14 mouse cellular contexts compared by ENCODE assay signal in the genomic region with DNA sequence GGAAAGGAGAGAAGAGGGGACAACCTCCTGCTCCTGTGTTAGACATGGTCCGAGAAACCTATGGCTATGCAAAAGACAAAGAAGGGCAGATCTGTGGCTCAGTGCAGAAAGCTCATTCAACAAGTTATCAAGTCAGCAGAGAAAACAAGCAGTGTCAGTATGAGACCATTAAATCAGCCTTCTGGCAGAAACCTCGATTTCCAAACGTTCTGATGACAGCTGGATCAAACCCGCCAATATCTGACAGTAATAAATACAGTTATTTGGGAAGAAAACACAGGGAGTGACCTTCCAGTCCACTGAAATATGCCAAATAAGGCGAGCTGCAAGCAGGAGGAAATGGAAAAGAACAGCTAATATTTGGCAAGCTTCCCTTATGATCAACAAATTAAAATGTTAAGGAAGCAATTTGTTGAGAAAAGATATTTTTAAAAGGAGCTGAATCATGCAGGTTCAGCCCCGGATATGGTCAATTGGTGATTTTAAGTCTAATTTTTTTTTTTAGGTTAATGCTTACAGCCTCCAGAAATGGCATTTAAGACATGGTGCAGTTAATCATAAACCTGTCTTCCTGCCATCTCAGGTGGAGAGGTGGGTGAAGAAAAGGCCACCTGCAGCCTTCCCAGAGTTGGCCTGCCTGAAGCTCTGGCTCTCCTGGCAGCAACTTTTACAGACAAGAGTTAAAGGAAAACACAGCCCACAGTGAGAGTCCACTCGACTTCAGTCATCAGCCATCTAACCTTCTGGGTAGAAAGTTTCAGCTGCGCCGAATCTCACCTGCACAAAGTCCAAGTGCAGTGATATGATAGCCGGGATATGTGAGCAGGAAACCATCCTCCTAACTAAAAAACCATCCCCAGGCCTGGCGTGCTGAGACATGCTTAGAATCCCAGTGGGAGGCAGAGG. TPM values are rescaled to one million over a fixed set of nuclear protein-coding genes. Genes with fewer than 3 reads are reported as not detected.
A peak's percentile ranks its signal among the peaks of the same experiment; 100 is the strongest.
DNase-seq lines count a peak whose midpoint lies in the region; ATAC-seq and TF ChIP-seq lines count a peak whose summit lies in the region.
"Had no signal": no experiment of that assay in that cellular context is flagged by ENCODE, and none has a peak within 500 bp of the region (broad histone marks: within the 10 kb centered on the region; RNA-seq: fewer than 3 reads in every experiment).

No protein-coding gene starts in this region.

- ATAC-seq in intestine, postnatal 0 days, result no peak
- no peak for ATAC-seq in cerebellum, adult (ENCODE audit: insufficient number of reproducible peaks, low FRiP score, low TSS enrichment)
- ATAC-seq: activated CD4-positive, CD25-positive, alpha-beta regulatory T cell, adult 4 months had no signal

- intact Hi-C loops in heart, postnatal 36 days (cut with DNase I), result no loop called here

- no peaks in the 10 kb centered on the region for H3K36me3 ChIP-seq in intestine, postnatal 0 days (ENCODE audit: control insufficient read depth, insufficient read depth)
- H3K36me3 ChIP-seq: heart, embryonic 10.5 days; hindbrain, embryonic 15.5 days; midbrain, embryonic 12.5 days had no signal

- TF ChIP-seq CTCF in intestine, postnatal 0 days (IDR thresholded peaks at IDR 0.05; ENCODE audit: low read depth), result no peak

- peaks cover 22% of the 10 kb centered on the region for H3K4me1 ChIP-seq in intestine, postnatal 0 days (replicated peaks; ENCODE audit: control insufficient read depth, insufficient read depth, low read length)
- H3K4me1 ChIP-seq: midbrain, embryonic 12.5 days had no signal

- 34% methylated on average over 11 of the region's 11 CpGs for WGBS in intestine, postnatal 0 days

- DNase-seq in heart, adult 9 months (ENCODE audit: low spot score in 2 of 2), result peak; percentile 45 to 48
- no peak for DNase-seq in heart, postnatal 36 days
- DNase-seq in NIH3T3 (ENCODE audit: low read depth), result peak; percentile 53
- DNase-seq in kidney, postnatal 36 days, result peak; percentile 48 to 75
- no peak for DNase-seq in thymus, postnatal 25 days
- DNase-seq in left cerebral cortex, adult 18-20 months (ENCODE audit: low spot score in 2 of 2), result no peak
- DNase-seq: cerebellum, adult 9-11 months had no signal

- H3K9me3 ChIP-seq in intestine, postnatal 0 days (ENCODE audit: control insufficient read depth), result no peaks in the 10 kb centered on the region
- H3K9me3 ChIP-seq: heart, embryonic 10.5 days; hindbrain, embryonic 15.5 days; midbrain, embryonic 12.5 days had no signal

- no peak overlapping the region for H3K9ac ChIP-seq in intestine, postnatal 0 days (ENCODE audit: low read depth, low read length)
- H3K9ac ChIP-seq: hindbrain, embryonic 15.5 days; liver, embryonic 14.5 days; midbrain, embryonic 12.5 days had no signal

- H3K27me3 ChIP-seq in intestine, postnatal 0 days (replicated peaks; ENCODE audit: control insufficient read depth, insufficient read depth, low read length), result no peaks in the 10 kb centered on the region
- H3K27me3 ChIP-seq: hindbrain, embryonic 15.5 days; midbrain, embryonic 12.5 days had no signal

- 0 out of 2 replicates have a peak overlapping the region, but pooled peaks have one; percentile 9 for H3K4me2 ChIP-seq in intestine, postnatal 0 days (replicated peaks; ENCODE audit: low read depth)
- H3K4me2 ChIP-seq: hindbrain, embryonic 15.5 days; midbrain, embryonic 12.5 days had no signal

- no peak overlapping the region for H3K4me3 ChIP-seq in intestine, postnatal 0 days (ENCODE audit: low read depth, low read length)
- H3K4me3 ChIP-seq: heart, embryonic 10.5 days; hindbrain, embryonic 15.5 days; midbrain, embryonic 12.5 days had no signal

- no peak overlapping the region for H3K27ac ChIP-seq in intestine, postnatal 0 days (ENCODE audit: low read depth, low read length)
- H3K27ac ChIP-seq: heart, embryonic 10.5 days; hindbrain, embryonic 15.5 days; liver, embryonic 14.5 days; midbrain, embryonic 12.5 days had no signal

RNA-seq across cellular contexts. Expression of a gene that starts 33.7 kb away (rescaled TPM):
- total RNA-seq in heart, postnatal 36 days (2021), result 10 to 100 TPM; 93.1 to 99.6 TPM
- 29.4 and 31.2 TPM in 2 replicates for polyA plus RNA-seq in intestine, postnatal 0 days (2015; fragmentation: Nextera tagmentation; extraction: Ambion mirVana)
- 100 to 1,000 TPM; 104 to 116 TPM for total RNA-seq in left cerebral cortex, adult 18-20 months (2021)

Comparison
In these comparisons a context has a peak if more than half of its experiments do, and no peak if none do; other contexts are left out.
1. DNase-seq: peak in heart, adult 9 months (2 of 2), NIH3T3 (single experiment) and kidney, postnatal 36 days (2 of 2); none in heart, postnatal 36 days (0 of 2), thymus, postnatal 25 days (single experiment) and left cerebral cortex, adult 18-20 months (0 of 2).